Mouse (Mus musculus) layer of hippocampus, adult 18-20 months (tissue): ENCODE measurements at regions not wholly inside any gene's neighbourhood (a gene's known extent, or its start where the extent isn't known, plus 50 kb on each side); places are given as distances from the start of the nearest gene placed in this dataset.
A peak's percentile ranks its signal among the peaks of the same experiment; 100 is the strongest.
"Not testable (repeated sequence)": the region's sequence is repeated elsewhere in the genome, so short reads cannot be mapped to it uniquely, and the experiment has no call there.

Source experiments
- DNase-seq, 2 experiments: peaks; one replicate each; pipeline ENCODE4 v3.0.0; 2022; ENCODE audit warnings: low spot score in 2 of 2

- no peak for DNase-seq
These were observed 96.6 kb upstream of the Selenop start for GRCm38 (mm10) chr15:3171774-3172173.

GRCm38 (mm10) chr15:3174072-3174471 lies 94.3 kb upstream of the Selenop start:
- DNase-seq, result no peak

- DNase-seq, result peak in 1 of 2 experiments; percentile 6
These were observed 93.5 kb upstream of the Selenop start for GRCm38 (mm10) chr15:3174848-3175247.

- peak; percentile 7 to 65 for DNase-seq
These were observed 66.3 kb upstream of the Selenop start for GRCm38 (mm10) chr15:3201912-3202653.

- DNase-seq, result no peak
These were observed 62.8 kb upstream of the Selenop start for GRCm38 (mm10) chr15:3205522-3205921.

GRCm38 (mm10) chr15:3206076-3206475 lies 62.3 kb upstream of the Selenop start:
- DNase-seq, result not testable (repeated sequence)

- peak; percentile 20 to 69 for DNase-seq
These were observed 54.6 kb upstream of the Selenop start for GRCm38 (mm10) chr15:3213721-3214120.

- no peak for DNase-seq
These were observed 53.1 kb upstream of the Selenop start for GRCm38 (mm10) chr15:3215201-3215600.
